Mouse (Mus musculus): ENCODE data around the gene Stox2. TPM values are rescaled to one million over a fixed set of nuclear protein-coding genes. Genes with fewer than 3 reads are reported as not detected.

Gene Stox2
- polyA plus RNA-seq, 1 experiment from 2014 or later: 34.3 TPM

GRCm38 (mm10) chr8:47260751-47261474 lies 185.2 kb downstream of the Stox2 start:
- H3K4me3 ChIP-seq (ENCODE audit: low read depth, low read length): no peak overlapping the region
- DNase-seq (ENCODE audit: low spot score, missing footprints): no peak
- no peaks in the 10 kb centered on the region for H3K36me3 ChIP-seq (ENCODE audit: control insufficient read depth, insufficient read depth, low read length)
- peaks cover 26% of the 10 kb centered on the region for H3K4me1 ChIP-seq (ENCODE audit: control insufficient read depth, insufficient read depth, low read length)
- WGBS: 64% methylated on average over 12 of the region's 12 CpGs
- no peaks in the 10 kb centered on the region for H3K9me3 ChIP-seq (ENCODE audit: control insufficient read depth, low read length)
- ATAC-seq (ENCODE audit: low FRiP score): peak; percentile 33; the same call in 1 of the 2 replicates
- H3K9ac ChIP-seq (ENCODE audit: low read length): no peak overlapping the region
- no peaks in the 10 kb centered on the region for H3K27me3 ChIP-seq (ENCODE audit: control insufficient read depth, insufficient read depth, low read length)
- H3K27ac ChIP-seq (ENCODE audit: low read depth, low read length): no peak overlapping the region
- no peak overlapping the region for H3K4me2 ChIP-seq

GRCm38 (mm10) chr8:47250832-47251231 lies 195.3 kb downstream of the Stox2 start:
- WGBS: 86% methylated on average over 3 of the region's 4 CpGs
- no peaks in the 10 kb centered on the region for H3K27me3 ChIP-seq (ENCODE audit: control insufficient read depth, insufficient read depth, low read length)
- no peak overlapping the region for H3K27ac ChIP-seq (ENCODE audit: low read depth, low read length)
- no peaks in the 10 kb centered on the region for H3K36me3 ChIP-seq (ENCODE audit: control insufficient read depth, insufficient read depth, low read length)
- no peaks in the 10 kb centered on the region for H3K9me3 ChIP-seq (ENCODE audit: control insufficient read depth, low read length)
- H3K4me2 ChIP-seq: no peak overlapping the region
- ATAC-seq (ENCODE audit: low FRiP score) (no peak), DNase-seq (ENCODE audit: low spot score, missing footprints) (no peak)
- H3K9ac ChIP-seq (ENCODE audit: low read length): no peak overlapping the region
- H3K4me1 ChIP-seq (ENCODE audit: control insufficient read depth, insufficient read depth, low read length): peaks cover 7% of the 10 kb centered on the region
- no peak overlapping the region for H3K4me3 ChIP-seq (ENCODE audit: low read depth, low read length)

- Histone ChIP-seq H3K27ac (ENCODE audit: low read depth, low read length) (no peak overlapping the region), H3K27me3 (ENCODE audit: control insufficient read depth, insufficient read depth, low read length) (no peaks in the 10 kb centered on the region), H3K4me2 (no peak overlapping the region), H3K9ac (ENCODE audit: low read length) (no peak overlapping the region), H3K4me3 (ENCODE audit: low read depth, low read length) (no peak overlapping the region), H3K36me3 (ENCODE audit: control insufficient read depth, insufficient read depth, low read length) (no peaks in the 10 kb centered on the region), H3K4me1 (ENCODE audit: control insufficient read depth, insufficient read depth, low read length) (peaks cover 38% of the 10 kb centered on the region), H3K9me3 (ENCODE audit: control insufficient read depth, low read length) (no peaks in the 10 kb centered on the region)
- 75% methylated on average over 4 of the region's 4 CpGs for WGBS
- DNase-seq (ENCODE audit: low spot score, missing footprints) (no peak), ATAC-seq (ENCODE audit: low FRiP score) (no peak)
These were observed 201.0 kb downstream of the Stox2 start for GRCm38 (mm10) chr8:47245116-47245515.

GRCm38 (mm10) chr8:47244202-47244601 lies 202.0 kb downstream of the Stox2 start:
- no peak overlapping the region for H3K4me3 ChIP-seq (ENCODE audit: low read depth, low read length)
- H3K4me1 ChIP-seq (ENCODE audit: control insufficient read depth, insufficient read depth, low read length): peaks cover 46% of the 10 kb centered on the region
- peak overlapping the region; percentile 58; the same call in 1 of the 2 replicates for H3K4me2 ChIP-seq
- H3K27me3 ChIP-seq (ENCODE audit: control insufficient read depth, insufficient read depth, low read length): no peaks in the 10 kb centered on the region
- no peaks in the 10 kb centered on the region for H3K36me3 ChIP-seq (ENCODE audit: control insufficient read depth, insufficient read depth, low read length)
- H3K9me3 ChIP-seq (ENCODE audit: control insufficient read depth, low read length): no peaks in the 10 kb centered on the region
- no peak for ATAC-seq (ENCODE audit: low FRiP score)
- peak overlapping the region; percentile 82 for H3K27ac ChIP-seq (ENCODE audit: low read depth, low read length)
- 87% methylated on average over 15 of the region's 15 CpGs for WGBS
- H3K9ac ChIP-seq (ENCODE audit: low read length): peak overlapping the region; percentile 48; the same call in 1 of the 2 replicates
- no peak for DNase-seq (ENCODE audit: low spot score, missing footprints)

- DNase-seq (ENCODE audit: low spot score, missing footprints): peak; percentile 91
- no peaks in the 10 kb centered on the region for H3K9me3 ChIP-seq (ENCODE audit: control insufficient read depth, low read length)
- peak overlapping the region; percentile 58 for H3K4me2 ChIP-seq
- peak overlapping the region; percentile 48 for H3K9ac ChIP-seq (ENCODE audit: low read length)
- ATAC-seq (ENCODE audit: low FRiP score): no peak
- no peaks in the 10 kb centered on the region for H3K27me3 ChIP-seq (ENCODE audit: control insufficient read depth, insufficient read depth, low read length)
- H3K4me1 ChIP-seq (ENCODE audit: control insufficient read depth, insufficient read depth, low read length): peaks cover 46% of the 10 kb centered on the region
- 38% methylated on average over 12 of the region's 12 CpGs for WGBS
- no peaks in the 10 kb centered on the region for H3K36me3 ChIP-seq (ENCODE audit: control insufficient read depth, insufficient read depth, low read length)
- peak overlapping the region; percentile 82 for H3K27ac ChIP-seq (ENCODE audit: low read depth, low read length)
- peak overlapping the region; percentile 5; the same call in 1 of the 2 replicates for H3K4me3 ChIP-seq (ENCODE audit: low read depth, low read length)
These were observed 202.5 kb downstream of the Stox2 start for GRCm38 (mm10) chr8:47243631-47244030.

- no peaks in the 10 kb centered on the region for H3K27me3 ChIP-seq (ENCODE audit: control insufficient read depth, insufficient read depth, low read length)
These were observed 203.0 kb downstream of the Stox2 start for GRCm38 (mm10) chr8:47243016-47243630.

GRCm38 (mm10) chr8:47242207-47243004 lies 203.8 kb downstream of the Stox2 start:
- Histone ChIP-seq H3K4me2 (peak overlapping the region; percentile 58), H3K4me1 (ENCODE audit: control insufficient read depth, insufficient read depth, low read length) (peaks cover 45% of the 10 kb centered on the region), H3K4me3 (ENCODE audit: low read depth, low read length) (peak overlapping the region; percentile 32), H3K27ac (ENCODE audit: low read depth, low read length) (peak overlapping the region; percentile 88), H3K9ac (ENCODE audit: low read length) (peak overlapping the region; percentile 67), H3K27me3 (ENCODE audit: control insufficient read depth, insufficient read depth, low read length) (no peaks in the 10 kb centered on the region), H3K9me3 (ENCODE audit: control insufficient read depth, low read length) (no peaks in the 10 kb centered on the region), H3K36me3 (ENCODE audit: control insufficient read depth, insufficient read depth, low read length) (no peaks in the 10 kb centered on the region)
- WGBS: 8% methylated on average over 17 of the region's 17 CpGs
- ATAC-seq (ENCODE audit: low FRiP score): peak; percentile 98
- DNase-seq (ENCODE audit: low spot score, missing footprints): peak; percentile 97

More at GRCm38 (mm10) chr8:47243016-47243630, 203.0 kb downstream of the Stox2 start:
- DNase-seq (ENCODE audit: low spot score, missing footprints) (no peak), ATAC-seq (ENCODE audit: low FRiP score) (peak; percentile 79)
- peak overlapping the region; percentile 48 for H3K9ac ChIP-seq (ENCODE audit: low read length)
- H3K27ac ChIP-seq (ENCODE audit: low read depth, low read length): peak overlapping the region; percentile 82
- no peaks in the 10 kb centered on the region for H3K9me3 ChIP-seq (ENCODE audit: control insufficient read depth, low read length)
- 27% methylated on average over 8 of the region's 8 CpGs for WGBS
- peak overlapping the region; percentile 18; the same call in 1 of the 2 replicates for H3K4me3 ChIP-seq (ENCODE audit: low read depth, low read length)
- no peaks in the 10 kb centered on the region for H3K36me3 ChIP-seq (ENCODE audit: control insufficient read depth, insufficient read depth, low read length)
- H3K4me1 ChIP-seq (ENCODE audit: control insufficient read depth, insufficient read depth, low read length): peaks cover 45% of the 10 kb centered on the region
- H3K4me2 ChIP-seq: peak overlapping the region; percentile 58

GRCm38 (mm10) chr8:47241421-47242078 lies 204.6 kb downstream of the Stox2 start:
- ATAC-seq (ENCODE audit: low FRiP score) (no peak), DNase-seq (ENCODE audit: low spot score, missing footprints) (peak; percentile 91)
- Histone ChIP-seq H3K4me3 (ENCODE audit: low read depth, low read length) (peak overlapping the region; percentile 32), H3K4me2 (peak overlapping the region; percentile 58), H3K27me3 (ENCODE audit: control insufficient read depth, insufficient read depth, low read length) (no peaks in the 10 kb centered on the region), H3K27ac (ENCODE audit: low read depth, low read length) (peak overlapping the region; percentile 88), H3K9me3 (ENCODE audit: control insufficient read depth, low read length) (no peaks in the 10 kb centered on the region), H3K36me3 (ENCODE audit: control insufficient read depth, insufficient read depth, low read length) (no peaks in the 10 kb centered on the region), H3K4me1 (ENCODE audit: control insufficient read depth, insufficient read depth, low read length) (peaks cover 45% of the 10 kb centered on the region), H3K9ac (ENCODE audit: low read length) (peak overlapping the region; percentile 67)
- 30% methylated on average over 13 of the region's 13 CpGs for WGBS

Data from midbrain, embryonic 11.5 days (tissue).